8 mouse cellular contexts compared by ENCODE assay signal in the genomic region with DNA sequence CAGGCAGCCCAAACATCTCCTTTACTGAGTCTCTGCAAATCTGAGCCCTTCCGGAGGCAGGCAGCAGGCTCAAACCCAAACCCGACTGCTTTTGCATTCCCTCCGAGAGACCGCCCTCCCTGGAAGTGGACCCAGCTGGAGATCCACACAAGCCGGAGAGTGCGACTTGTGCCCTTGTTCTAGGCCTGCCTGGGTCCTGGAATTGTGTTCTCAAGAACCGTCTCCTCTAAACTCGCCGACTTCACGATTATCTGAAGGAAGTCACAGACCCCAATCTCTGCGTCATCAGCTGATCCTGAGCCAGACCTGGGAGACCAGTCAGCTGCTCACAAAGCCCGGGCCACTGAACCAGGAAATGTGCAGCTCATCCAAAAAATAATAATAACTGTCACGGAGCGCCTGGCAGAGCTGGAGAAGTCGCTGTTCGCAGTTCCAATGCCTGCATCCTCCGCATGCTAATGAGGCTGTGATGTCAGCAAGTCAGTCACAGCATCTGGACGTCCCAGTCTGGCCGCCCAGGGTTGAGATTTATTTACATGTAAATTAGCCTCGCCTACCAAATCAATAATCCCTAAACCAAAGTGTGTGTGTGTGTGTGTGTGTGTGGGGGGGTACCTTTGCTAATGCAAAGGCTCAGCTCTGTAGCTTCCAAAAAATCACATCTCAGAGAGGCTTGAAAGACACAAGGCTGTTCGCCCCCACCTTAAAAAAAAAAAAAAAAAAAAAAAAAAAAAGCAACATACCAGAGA.
DNase-seq lines count a peak whose midpoint lies in the region; ATAC-seq and TF ChIP-seq lines count a peak whose summit lies in the region.

No protein-coding gene starts in this region.

- H3K36me3 ChIP-seq in ES-Bruce4 (ENCODE audit: control insufficient read depth, insufficient read depth, low read length, poor library complexity, severe bottlenecking), result no peaks in the 10 kb centered on the region
- no peaks in the 10 kb centered on the region for H3K36me3 ChIP-seq in liver, embryonic 16.5 days (ENCODE audit: control insufficient read depth, insufficient read depth)

- H3K27ac ChIP-seq in ES-Bruce4 (ENCODE audit: insufficient read depth, low read length), result no peak overlapping the region
- peak overlapping the region; percentile 92 for H3K27ac ChIP-seq in layer of hippocampus, adult 2 months
- no peak overlapping the region for H3K27ac ChIP-seq in liver, embryonic 16.5 days (ENCODE audit: low read length)

- 1% methylated on average over 21 of the region's 21 CpGs for WGBS in liver, embryonic 16.5 days (ENCODE audit: insufficient replicate concordance)

- H3K4me2 ChIP-seq in liver, embryonic 16.5 days (ENCODE audit: low read depth, low read length), result peak overlapping the region; percentile 9; the same call in 1 of the 2 replicates

- peak overlapping the region; percentile 11; the same call in 1 of the 2 replicates for H3K9ac ChIP-seq in ES-Bruce4 (ENCODE audit: low read depth, poor library complexity, severe bottlenecking)
- H3K9ac ChIP-seq in liver, embryonic 16.5 days (ENCODE audit: low read depth, low read length), result no peak overlapping the region

- DNase-seq in cerebellum, adult 9-11 months, result peak; percentile 62
- DNase-seq in frontal cortex, adult 2 months (ENCODE audit: extremely low spot score in 1 of 2, low spot score in 1 of 2), result peak; percentile 61 to 84
- DNase-seq in heart, postnatal 4 days, result peak; percentile 82
- DNase-seq in layer of hippocampus, adult 2 months (ENCODE audit: low spot score in 2 of 2), result peak; percentile 77 to 85
- DNase-seq in ovary, postnatal 10 days (ENCODE audit: low spot score), result peak; percentile 42
- DNase-seq in yolk sac, embryonic 10.5 days (ENCODE audit: low spot score), result peak; percentile 46

- no peak for ATAC-seq in liver, embryonic 16.5 days (ENCODE audit: low read depth)

- H3K4me1 ChIP-seq in ES-Bruce4 (ENCODE audit: control insufficient read depth, insufficient read depth, low read length), result no peaks in the 10 kb centered on the region
- H3K4me1 ChIP-seq in liver, embryonic 16.5 days (ENCODE audit: control insufficient read depth, low read depth, low read length), result no peaks in the 10 kb centered on the region

- peak overlapping the region; percentile 68 for H3K4me3 ChIP-seq in ES-Bruce4 (ENCODE audit: low read depth, low read length)
- H3K4me3 ChIP-seq in layer of hippocampus, adult 2 months, result peak overlapping the region; percentile 69
- H3K4me3 ChIP-seq in liver, embryonic 16.5 days (ENCODE audit: low read depth, low read length), result peak overlapping the region; percentile 24

- TF ChIP-seq POLR2A in ES-Bruce4 (IDR thresholded peaks at IDR 0.05; ENCODE audit: insufficient read depth, low read length), result no peak

- no peaks in the 10 kb centered on the region for H3K9me3 ChIP-seq in ES-Bruce4 (replicated peaks; ENCODE audit: control insufficient read depth, insufficient read depth, low read length, poor library complexity, severe bottlenecking)
- H3K9me3 ChIP-seq in liver, embryonic 16.5 days (replicated peaks; ENCODE audit: control insufficient read depth, low read length), result no peaks in the 10 kb centered on the region

- H3K27me3 ChIP-seq in ES-Bruce4 (ENCODE audit: control insufficient read depth, insufficient read depth, low read length, poor library complexity, severe bottlenecking), result no peaks in the 10 kb centered on the region
- peaks cover 3% of the 10 kb centered on the region for H3K27me3 ChIP-seq in liver, embryonic 16.5 days (ENCODE audit: control insufficient read depth, insufficient read depth, low read depth, low read length)

- no peak for TF ChIP-seq EP300 in ES-Bruce4 (IDR thresholded peaks at IDR 0.05; ENCODE audit: insufficient read depth, low read depth, low read length)

- TF ChIP-seq CTCF in ES-Bruce4 (IDR thresholded peaks at IDR 0.05; ENCODE audit: low read depth, low read length), result no peak
- 0 out of 2 replicates have a peak, but pooled peaks have one; percentile 27 for TF ChIP-seq CTCF in layer of hippocampus, adult 2 months (conservative IDR thresholded peaks at IDR 0.05)
